Mouse (Mus musculus) gastrocnemius, adult 18-20 months (tissue): ENCODE data around the gene Wwox. TPM values are rescaled to one million over a fixed set of nuclear protein-coding genes. Genes with fewer than 3 reads are reported as not detected.

Source experiments
- total RNA-seq, 2 experiments: library from RNA; stranded (reverse); gene quantifications; 2 replicates each; pipeline ENCODE4 v1.2.3; 2021

Wwox gene
- total RNA-seq, 2 experiments from 2014 or later = 5.6 to 6.1 TPM

Other genes with a start within 250 kb of the Wwox start
- gene Vat1l, start 234.0 kb upstream of the Wwox start, total RNA-seq = under 1 TPM; 0.41 to 0.45 TPM
- gene Clec3a, start 21.6 kb upstream of the Wwox start, total RNA-seq = not detected